Mouse (Mus musculus) CH12.LX (cell line): ENCODE results near the gene Baiap2l2. TPM values are rescaled to one million over a fixed set of nuclear protein-coding genes. Genes with fewer than 3 reads are reported as not detected.
A peak's percentile ranks its signal among the peaks of the same experiment; 100 is the strongest.

Source experiments
- DNase-seq: peaks from one replicate; pipeline ENCODE4 v3.0.0-alpha.2; 2013; ENCODE audit errors: extremely low read depth
- H3K27ac ChIP-seq: 2 replicates; pipeline ENCODE4 v1.5.1; 2012; ENCODE audit warnings: low read depth, mild to moderate bottlenecking, control low read depth, moderate library complexity; ENCODE audit not compliant: insufficient read depth
- H3K27me3 ChIP-seq: replicated peaks from 2 replicates; pipeline ENCODE3; 2012; ENCODE audit warnings: inconsistent platforms
- H3K36me3 ChIP-seq, 2 experiments: replicated peaks in 1 of 2; 2 replicates each; pipeline versions ENCODE3 to v1.6.1; 2012; ENCODE audit warnings: inconsistent platforms in 1 of 2, low read length in 1 of 2, mild to moderate bottlenecking in 1 of 2, mixed read lengths in 1 of 2, moderate library complexity in 1 of 2; ENCODE audit not compliant: control insufficient read depth in 1 of 2, insufficient read depth in 1 of 2
- H3K4me1 ChIP-seq, 2 experiments: 2 replicates each; pipeline ENCODE4 v1.6.1; 2012; ENCODE audit warnings: inconsistent platforms in 1 of 2, moderate library complexity in 1 of 2; ENCODE audit not compliant: insufficient read depth in 2 of 2, control insufficient read depth in 1 of 2
- H3K4me2 ChIP-seq: 2 replicates; pipeline ENCODE4 v1.6.1; 2012; ENCODE audit warnings: low read depth, mild to moderate bottlenecking, control low read depth; ENCODE audit not compliant: poor library complexity, insufficient read depth, severe bottlenecking
- H3K4me3 ChIP-seq, 3 experiments: fragments of 150-350 bp in 1 of 3; sonication (generic) in 1 of 3; replicated peaks in 1 of 3; 2 replicates each; pipeline versions ENCODE3 to v1.5.1; 2011 to 2012; ENCODE audit warnings: low read depth in 2 of 3, low read length in 2 of 3, mild to moderate bottlenecking in 2 of 3, moderate library complexity in 2 of 3, control low read depth in 1 of 3, improper control_type of control experiment in 1 of 3, inconsistent platforms in 1 of 3, mixed read lengths in 1 of 3; ENCODE audit not compliant: poor library complexity in 1 of 3
- H3K79me2 ChIP-seq: replicated peaks from 2 replicates; pipeline ENCODE4 v1.6.1; 2012; ENCODE audit warnings: mild to moderate bottlenecking, moderate library complexity; ENCODE audit not compliant: control insufficient read depth, poor library complexity, insufficient read depth, severe bottlenecking; ENCODE audit errors: extremely low read depth
- H3K9ac ChIP-seq: 2 replicates; pipeline ENCODE4 v1.6.1; 2012; ENCODE audit warnings: low read depth, mild to moderate bottlenecking, control low read depth, moderate library complexity; ENCODE audit not compliant: insufficient read depth
- H3K9me3 ChIP-seq: replicated peaks from 2 replicates; pipeline ENCODE3; 2012; ENCODE audit warnings: low read length, inconsistent platforms, mixed read lengths
- BHLHE40 ChIP-seq: IDR thresholded peaks from 2 replicates; pipeline ENCODE4 v1.6.1; 2011; ENCODE audit warnings: mild to moderate bottlenecking, low read depth, low read length, improper control_type of control experiment
- EP300 ChIP-seq: IDR thresholded peaks from 2 replicates; pipeline ENCODE4 v1.6.1; 2011; ENCODE audit warnings: low read length, improper control_type of control experiment
- GABPA ChIP-seq: IDR thresholded peaks from 2 replicates; pipeline ENCODE4 v1.6.1; 2012; ENCODE audit warnings: low read depth, low read length, improper control_type of control experiment, inconsistent platforms; ENCODE audit not compliant: insufficient replicate concordance
- IRF4 ChIP-seq: IDR thresholded peaks from 2 replicates; pipeline ENCODE4 v1.6.1; 2014; ENCODE audit warnings: low read depth, mild to moderate bottlenecking, inconsistent platforms, low read length, improper control_type of control experiment
- KAT2A ChIP-seq: IDR thresholded peaks from 2 replicates; pipeline ENCODE4 v1.6.1; 2012; ENCODE audit warnings: low read length, improper control_type of control experiment, inconsistent platforms; ENCODE audit not compliant: insufficient replicate concordance
- MAFK ChIP-seq: IDR thresholded peaks from 2 replicates; pipeline ENCODE4 v1.6.1; 2011; ENCODE audit warnings: low read length, improper control_type of control experiment; ENCODE audit not compliant: insufficient replicate concordance
- MAX ChIP-seq: IDR thresholded peaks from 2 replicates; pipeline ENCODE4 v1.6.1; 2011; ENCODE audit warnings: low read length, improper control_type of control experiment
- MAZ ChIP-seq: IDR thresholded peaks from 2 replicates; pipeline ENCODE4 v1.6.1; 2012; ENCODE audit warnings: low read depth, mild to moderate bottlenecking, inconsistent platforms, low read length, improper control_type of control experiment, moderate library complexity
- MYC ChIP-seq: IDR thresholded peaks from 2 replicates; pipeline ENCODE4 v1.6.1; 2011; ENCODE audit warnings: low read depth, mild to moderate bottlenecking, improper control_type of control experiment, low read length
- PAX5 ChIP-seq: IDR thresholded peaks from 2 replicates; pipeline ENCODE4 v1.6.1; 2012; ENCODE audit warnings: low read length, inconsistent platforms, mixed read lengths
- POLR2A ChIP-seq: IDR thresholded peaks from 2 replicates; pipeline ENCODE4 v1.6.1; 2011; ENCODE audit warnings: low read depth, mild to moderate bottlenecking, improper control_type of control experiment, low read length
- POLR2AphosphoS2 ChIP-seq: IDR thresholded peaks from 2 replicates; pipeline ENCODE4 v1.6.1; 2011; ENCODE audit warnings: low read depth, low read length, improper control_type of control experiment
- RAD21 ChIP-seq: IDR thresholded peaks from 2 replicates; pipeline ENCODE4 v1.6.1; 2011; ENCODE audit warnings: low read depth, mild to moderate bottlenecking, low read length, improper control_type of control experiment, moderate library complexity
- SIN3A ChIP-seq: IDR thresholded peaks from 2 replicates; pipeline ENCODE4 v1.6.1; 2012; ENCODE audit warnings: low read length, improper control_type of control experiment, inconsistent platforms
- SMC3 ChIP-seq: IDR thresholded peaks from 2 replicates; pipeline ENCODE4 v1.6.1; 2011; ENCODE audit warnings: low read depth, low read length, improper control_type of control experiment
- TBP ChIP-seq: conservative IDR thresholded peaks from 2 replicates; pipeline ENCODE4 v1.6.1; 2011; ENCODE audit warnings: low read depth, low read length, improper control_type of control experiment
- TCF12 ChIP-seq: IDR thresholded peaks from 2 replicates; pipeline ENCODE4 v1.6.1; 2014; ENCODE audit warnings: low read depth, mild to moderate bottlenecking, inconsistent platforms, low read length, improper control_type of control experiment
- USF2 ChIP-seq: conservative IDR thresholded peaks from 2 replicates; pipeline ENCODE4 v1.6.1; 2011; ENCODE audit warnings: low read depth, low read length, improper control_type of control experiment
- dilution Hi-C: fragments of 300-500 bp; cut with MboI; formaldehyde crosslinking; loops from 2 replicates; pipeline ENCODE4 v1.14.3; 2020; ENCODE audit warnings: low sequenced_read_pairs; ENCODE audit not compliant: extremely low pct_unique_long_range_greater_than_20kb, extremely low pct_ligation_motif_present
- in situ Hi-C: fragments of 300-500 bp; cut with MboI; formaldehyde crosslinking; loops from 3 replicates; pipeline ENCODE4 v1.14.3; 2019; ENCODE audit warnings: low sequenced_read_pairs, low pct_ligation_motif_present, low pct_unique_long_range_greater_than_20kb, mixed read lengths
- polyA plus RNA-seq: library from polyadenylated mRNA; unstranded; fragments of >175 nt; gene quantifications from 2 replicates; pipeline ENCODE4 v1.2.1, GENCODE M21; 2012; ENCODE audit warnings: low read depth; ENCODE audit not compliant: insufficient read length
- total RNA-seq, 2 experiments: library from RNA; depleted of rRNA; stranded (reverse); fragments of 300-350 nt in 1 of 2; fragments of >200 nt in 1 of 2; gene quantifications; 2 replicates each; pipeline ENCODE4 v1.2.3; 2012 to 2014

The Baiap2l2 gene
- total and polyA plus RNA-seq, 3 experiments = 0.84 to 1.5 TPM; not detected in 1

DNA sequence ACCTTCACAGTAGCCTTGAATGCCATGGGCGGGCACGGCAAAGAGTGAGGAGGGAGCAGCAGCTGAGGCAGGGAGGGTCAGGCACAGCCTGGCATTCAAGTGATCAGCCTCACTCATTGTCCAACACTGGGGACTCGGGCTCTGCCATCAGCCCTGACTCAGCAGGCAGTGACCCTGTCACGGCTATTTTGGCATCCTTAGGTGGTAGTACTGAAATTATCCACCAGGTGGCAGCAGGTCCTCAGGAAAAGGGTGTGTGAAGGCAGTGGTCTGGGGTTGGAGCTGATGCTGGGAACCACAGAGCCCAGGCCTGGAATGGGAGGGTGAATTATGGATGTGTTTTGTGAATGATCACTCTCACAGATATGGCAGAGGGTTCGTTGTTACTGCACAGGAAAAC is 60.7 kb downstream of the Baiap2l2 start (continued):
- TF ChIP-seq GABPA (no peak), SMC3 (peak; percentile 84), MAZ (no peak)

DNA sequence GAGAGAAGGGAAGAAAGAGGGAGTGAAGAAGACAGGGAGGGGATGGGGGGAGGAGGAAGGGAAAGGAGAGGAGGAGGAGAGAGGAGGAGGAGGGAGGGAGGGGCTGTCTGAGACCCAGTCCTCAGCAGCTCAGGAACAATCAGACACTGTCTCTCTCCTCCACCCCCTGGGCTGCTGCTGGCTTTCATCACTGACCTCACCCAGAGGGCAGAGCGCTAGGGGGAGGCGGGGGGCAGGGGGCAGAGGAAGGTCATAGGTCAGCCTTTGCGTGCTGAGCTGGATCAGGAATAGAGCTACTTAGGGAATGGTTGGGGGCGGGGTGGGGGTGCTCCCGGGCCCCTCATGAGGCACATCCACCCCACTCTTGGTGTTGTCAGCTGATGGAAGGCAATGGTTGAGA is 61.7 kb downstream of the Baiap2l2 start:
- Histone ChIP-seq H3K79me2 (no peaks in the 10 kb centered on the region), H3K4me1 (peaks cover 5 to 13% of the 10 kb centered on the region in 2 experiments), H3K27me3 (no peaks in the 10 kb centered on the region), H3K4me3 (no peak overlapping the region), H3K9me3 (no peaks in the 10 kb centered on the region), H3K27ac (no peak overlapping the region), H3K36me3 (peaks cover 0 to 30% of the 10 kb centered on the region in 2 experiments), H3K9ac (no peak overlapping the region), H3K4me2 (no peak overlapping the region)
- dilution Hi-C loops (no loop called here), in situ Hi-C loops (no loop called here)
- DNase-seq = no peak
- no peak for TF ChIP-seq USF2
- TF ChIP-seq EP300 = no peak
- TF ChIP-seq PAX5 = no peak
- no peak for TF ChIP-seq KAT2A
- no peak for TF ChIP-seq SMC3
- no peak for TF ChIP-seq TCF12
- TF ChIP-seq MAFK = no peak
- no peak for TF ChIP-seq RAD21
- TF ChIP-seq POLR2A = no peak
- no peak for TF ChIP-seq BHLHE40
- TF ChIP-seq MYC = no peak
- no peak for TF ChIP-seq IRF4

DNA sequence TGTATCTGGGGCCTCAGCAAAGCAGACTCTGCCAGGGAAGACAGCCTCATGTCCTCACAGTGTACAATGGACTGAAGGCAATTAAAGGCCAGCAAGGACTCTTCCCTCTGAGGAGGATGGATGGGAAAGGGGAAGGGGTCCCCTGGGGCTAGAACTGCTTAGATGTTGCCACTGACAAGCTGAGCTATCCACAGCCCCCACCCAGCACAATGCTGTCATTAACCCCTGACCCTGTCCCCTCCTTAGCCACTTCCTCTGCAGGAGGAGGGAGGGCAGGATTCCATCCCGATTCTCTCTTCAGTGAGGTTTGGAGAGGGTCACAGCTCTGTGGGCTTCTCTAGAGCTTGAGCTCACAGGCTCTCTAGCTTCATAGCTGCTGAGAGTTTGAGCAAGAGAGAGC is 65.8 kb downstream of the Baiap2l2 start:
- H3K27ac ChIP-seq = no peak overlapping the region
- H3K27me3 ChIP-seq = no peaks in the 10 kb centered on the region
- peaks cover 1 to 5% of the 10 kb centered on the region in 2 experiments for H3K4me1 ChIP-seq
- no peaks in the 10 kb centered on the region for H3K9me3 ChIP-seq
- DNase-seq = no peak
- H3K4me2 ChIP-seq = no peak overlapping the region
- TF ChIP-seq MAX (no peak), TBP (no peak), EP300 (no peak), POLR2AphosphoS2 (no peak), IRF4 (no peak), MAFK (no peak), PAX5 (no peak), SIN3A (no peak), BHLHE40 (no peak), MYC (no peak)
- no peak overlapping the region for H3K9ac ChIP-seq
- no peak overlapping the region for H3K4me3 ChIP-seq
- no peaks in the 10 kb centered on the region for H3K79me2 ChIP-seq
- peaks cover 23 to 64% of the 10 kb centered on the region in 2 experiments for H3K36me3 ChIP-seq
- dilution Hi-C loops (no loop called here), in situ Hi-C loops (no loop called here)
